Mouse (Mus musculus): Measurements from ENCODE around the gene Abcc5. TPM values are rescaled to one million over a fixed set of nuclear protein-coding genes. Genes with fewer than 3 reads are reported as not detected.

Gene Abcc5
- polyA plus RNA-seq, 1 experiment from 2014 or later = 105 TPM

Other genes starting within 250 kb of the Abcc5 start
- gene Map6d1, start 185.0 kb downstream of the Abcc5 start, polyA plus RNA-seq (2015; fragmentation: Nextera tagmentation; extraction: Ambion mirVana) = 1.1 and 1.8 TPM in 2 replicates
- 91.5 and 94.8 TPM in 2 replicates for gene Parl, start 124.0 kb downstream of the Abcc5 start, polyA plus RNA-seq (2015; fragmentation: Nextera tagmentation; extraction: Ambion mirVana)
- gene Cyp2ab1, start 101.0 kb downstream of the Abcc5 start, polyA plus RNA-seq (2015; fragmentation: Nextera tagmentation; extraction: Ambion mirVana) = not detected in 2 replicates
- gene Eif2b5, start 72.4 kb upstream of the Abcc5 start, polyA plus RNA-seq (2015; fragmentation: Nextera tagmentation; extraction: Ambion mirVana) = 101 and 112 TPM in 2 replicates
- 31.4 and 35.4 TPM in 2 replicates for gene Dvl3, start 90.6 kb upstream of the Abcc5 start, polyA plus RNA-seq (2015; fragmentation: Nextera tagmentation; extraction: Ambion mirVana)
- gene Ap2m1, start 109.1 kb upstream of the Abcc5 start, polyA plus RNA-seq (2015; fragmentation: Nextera tagmentation; extraction: Ambion mirVana) = 970 and 989 TPM in 2 replicates
- gene Abcf3, start 122.2 kb upstream of the Abcc5 start, polyA plus RNA-seq (2015; fragmentation: Nextera tagmentation; extraction: Ambion mirVana) = 75.3 TPM in 2 replicates
- 1.8 and 3.3 TPM in 2 replicates for gene Vwa5b2, start 163.1 kb upstream of the Abcc5 start, polyA plus RNA-seq (2015; fragmentation: Nextera tagmentation; extraction: Ambion mirVana)
- 21.1 and 23.9 TPM in 2 replicates for gene Eef1akmt4, start 185.2 kb upstream of the Abcc5 start, polyA plus RNA-seq (2015; fragmentation: Nextera tagmentation; extraction: Ambion mirVana)
- gene Gm49333, start 185.2 kb upstream of the Abcc5 start, polyA plus RNA-seq (2015; fragmentation: Nextera tagmentation; extraction: Ambion mirVana) = 0.32 TPM in 1 of 2 replicates, not detected in the other
- gene Alg3, start 185.3 kb upstream of the Abcc5 start, polyA plus RNA-seq (2015; fragmentation: Nextera tagmentation; extraction: Ambion mirVana) = 36.6 and 41.6 TPM in 2 replicates
- 9.6 and 10.9 TPM in 2 replicates for gene Camk2n2, start 194.9 kb upstream of the Abcc5 start, polyA plus RNA-seq (2015; fragmentation: Nextera tagmentation; extraction: Ambion mirVana)
- 7.1 and 7.8 TPM in 2 replicates for gene Ece2, start 203.4 kb upstream of the Abcc5 start, polyA plus RNA-seq (2015; fragmentation: Nextera tagmentation; extraction: Ambion mirVana)
- 388 and 416 TPM in 2 replicates for gene Psmd2, start 225.3 kb upstream of the Abcc5 start, polyA plus RNA-seq (2015; fragmentation: Nextera tagmentation; extraction: Ambion mirVana)
- gene Eif4g1, start 241.9 kb upstream of the Abcc5 start, polyA plus RNA-seq (2015; fragmentation: Nextera tagmentation; extraction: Ambion mirVana) = 146 and 165 TPM in 2 replicates